ENCODE assay signal across 12 mouse cellular contexts in the genomic region with DNA sequence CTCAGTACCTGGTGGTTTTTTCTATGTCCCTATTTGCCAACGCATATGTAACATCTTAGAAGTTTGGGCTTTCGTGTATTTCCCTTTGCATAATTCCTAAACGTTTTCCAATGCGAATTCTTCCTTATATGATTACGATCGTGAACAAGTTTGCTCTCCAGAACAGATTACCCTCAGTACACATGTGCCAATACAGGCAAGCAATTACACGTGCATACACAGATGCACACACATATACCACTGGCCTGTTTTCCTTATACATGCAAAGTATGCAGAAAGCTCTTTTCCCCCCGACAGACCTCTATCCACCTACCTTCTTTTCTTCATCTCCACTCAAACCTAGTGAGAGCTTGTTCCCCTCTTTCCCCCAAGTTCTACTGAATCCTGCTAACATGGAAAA.
DNase-seq lines count a peak whose midpoint lies in the region; ATAC-seq lines count a peak whose summit lies in the region.
"Had no signal": no experiment of that assay in that cellular context is flagged by ENCODE, and none has a peak within 500 bp of the region (broad histone marks: within the 10 kb centered on the region; RNA-seq: fewer than 3 reads in every experiment).

No protein-coding gene starts in this region.

- no peaks in the 10 kb centered on the region for H3K4me1 ChIP-seq in forebrain, embryonic 16.5 days (replicated peaks; ENCODE audit: control insufficient read depth, insufficient read depth, low read length)
- no peaks in the 10 kb centered on the region for H3K4me1 ChIP-seq in forebrain, embryonic 14.5 days (ENCODE audit: control insufficient read depth, insufficient read depth, low read length)
- H3K4me1 ChIP-seq in neural tube, embryonic 13.5 days (replicated peaks) = no peaks in the 10 kb centered on the region
- 0 out of 2 replicates have a peak, but pooled peaks cover 7% of the 10 kb centered on the region for H3K4me1 ChIP-seq in neural tube, embryonic 15.5 days
- peaks cover 16% of the 10 kb centered on the region for H3K4me1 ChIP-seq in limb, embryonic 10.5 days
- H3K4me1 ChIP-seq: forebrain, embryonic 12.5 days; heart, embryonic 10.5 days; heart, embryonic 13.5 days had no signal

- 84% methylated on average over 8 of the region's 8 CpGs for WGBS in forebrain, embryonic 16.5 days
- WGBS in forebrain, embryonic 14.5 days = 86% methylated on average over 8 of the region's 8 CpGs
- WGBS in neural tube, embryonic 13.5 days = 78% methylated on average over 8 of the region's 8 CpGs
- 83% methylated on average over 8 of the region's 8 CpGs for WGBS in neural tube, embryonic 15.5 days
- 81% methylated on average over 8 of the region's 8 CpGs for WGBS in limb, embryonic 10.5 days

- 0 out of 2 replicates have a peak, but pooled peaks cover 2% of the 10 kb centered on the region for H3K9me3 ChIP-seq in forebrain, embryonic 16.5 days (ENCODE audit: control insufficient read depth, low read length)
- no peaks in the 10 kb centered on the region for H3K9me3 ChIP-seq in forebrain, embryonic 14.5 days (replicated peaks; ENCODE audit: control insufficient read depth, low read length)
- H3K9me3 ChIP-seq in neural tube, embryonic 13.5 days = no peaks in the 10 kb centered on the region
- no peaks in the 10 kb centered on the region for H3K9me3 ChIP-seq in neural tube, embryonic 15.5 days (replicated peaks)
- no peaks in the 10 kb centered on the region for H3K9me3 ChIP-seq in limb, embryonic 10.5 days (replicated peaks)
- H3K9me3 ChIP-seq: forebrain, embryonic 12.5 days; heart, embryonic 10.5 days had no signal

- no peak overlapping the region for H3K4me2 ChIP-seq in forebrain, embryonic 16.5 days (ENCODE audit: low read length)
- no peak overlapping the region for H3K4me2 ChIP-seq in forebrain, embryonic 14.5 days (ENCODE audit: low read length)
- no peak overlapping the region for H3K4me2 ChIP-seq in neural tube, embryonic 13.5 days
- H3K4me2 ChIP-seq in neural tube, embryonic 15.5 days = no peak overlapping the region
- H3K4me2 ChIP-seq: forebrain, embryonic 12.5 days; heart, embryonic 13.5 days; hindbrain, embryonic 14.5 days had no signal

- no peak for DNase-seq in forebrain, embryonic 14.5 days (ENCODE audit: low spot score)
- no peak for DNase-seq in limb, embryonic 10.5 days (ENCODE audit: low spot score)
- DNase-seq in left cerebral cortex, adult 8-10 months (ENCODE audit: low spot score in 2 of 2) = no peak

- H3K4me3 ChIP-seq in forebrain, embryonic 16.5 days (replicated peaks; ENCODE audit: low read length) = no peak overlapping the region
- no peak overlapping the region for H3K4me3 ChIP-seq in forebrain, embryonic 14.5 days (ENCODE audit: low read depth, low read length)
- H3K4me3 ChIP-seq in neural tube, embryonic 13.5 days = no peak overlapping the region
- H3K4me3 ChIP-seq in neural tube, embryonic 15.5 days (replicated peaks) = no peak overlapping the region
- no peak overlapping the region for H3K4me3 ChIP-seq in limb, embryonic 10.5 days
- H3K4me3 ChIP-seq: forebrain, embryonic 12.5 days; heart, adult 2 months; heart, embryonic 10.5 days; heart, embryonic 13.5 days had no signal

- H3K27ac ChIP-seq in forebrain, embryonic 16.5 days (ENCODE audit: low read length) = no peak overlapping the region
- H3K27ac ChIP-seq in forebrain, embryonic 14.5 days (ENCODE audit: low read depth, low read length) = no peak overlapping the region
- H3K27ac ChIP-seq in neural tube, embryonic 13.5 days (replicated peaks) = no peak overlapping the region
- H3K27ac ChIP-seq in neural tube, embryonic 15.5 days (replicated peaks) = no peak overlapping the region
- peak overlapping the region; percentile 60; the same call in 1 of the 2 replicates for H3K27ac ChIP-seq in limb, embryonic 10.5 days
- H3K27ac ChIP-seq: forebrain, embryonic 12.5 days; heart, adult 2 months; heart, embryonic 10.5 days; heart, embryonic 13.5 days; hindbrain, embryonic 14.5 days; hindbrain, postnatal 0 days had no signal

- no peaks in the 10 kb centered on the region for H3K36me3 ChIP-seq in forebrain, embryonic 16.5 days (ENCODE audit: control insufficient read depth, insufficient read depth)
- no peaks in the 10 kb centered on the region for H3K36me3 ChIP-seq in forebrain, embryonic 14.5 days (ENCODE audit: control insufficient read depth, insufficient read depth, low read length)
- H3K36me3 ChIP-seq in neural tube, embryonic 13.5 days = no peaks in the 10 kb centered on the region
- no peaks in the 10 kb centered on the region for H3K36me3 ChIP-seq in neural tube, embryonic 15.5 days
- no peaks in the 10 kb centered on the region for H3K36me3 ChIP-seq in limb, embryonic 10.5 days
- H3K36me3 ChIP-seq: forebrain, embryonic 12.5 days; heart, embryonic 10.5 days; heart, embryonic 13.5 days had no signal

- H3K9ac ChIP-seq in forebrain, embryonic 16.5 days (replicated peaks; ENCODE audit: low read depth, low read length) = no peak overlapping the region
- H3K9ac ChIP-seq in forebrain, embryonic 14.5 days (ENCODE audit: low read length) = no peak overlapping the region
- no peak overlapping the region for H3K9ac ChIP-seq in neural tube, embryonic 13.5 days
- no peak overlapping the region for H3K9ac ChIP-seq in neural tube, embryonic 15.5 days (replicated peaks)
- H3K9ac ChIP-seq: forebrain, embryonic 12.5 days; heart, embryonic 13.5 days; hindbrain, embryonic 14.5 days had no signal

- H3K27me3 ChIP-seq in forebrain, embryonic 16.5 days (replicated peaks; ENCODE audit: control insufficient read depth, insufficient read depth, low read length) = no peaks in the 10 kb centered on the region
- H3K27me3 ChIP-seq in forebrain, embryonic 14.5 days (replicated peaks; ENCODE audit: control insufficient read depth, insufficient read depth, low read length) = no peaks in the 10 kb centered on the region
- no peaks in the 10 kb centered on the region for H3K27me3 ChIP-seq in neural tube, embryonic 13.5 days
- H3K27me3 ChIP-seq in neural tube, embryonic 15.5 days (replicated peaks) = no peaks in the 10 kb centered on the region
- H3K27me3 ChIP-seq in limb, embryonic 10.5 days (ENCODE audit: low read depth, poor library complexity, severe bottlenecking) = no peaks in the 10 kb centered on the region
- H3K27me3 ChIP-seq: forebrain, embryonic 12.5 days; heart, embryonic 13.5 days had no signal

- peak; percentile 21; the same call in 1 of the 2 replicates for ATAC-seq in forebrain, embryonic 16.5 days
- no peak for ATAC-seq in forebrain, embryonic 14.5 days
- 0 out of 2 replicates have a peak, but pooled peaks have one; percentile 10 for ATAC-seq in neural tube, embryonic 13.5 days (ENCODE audit: low read depth)
- no peak for ATAC-seq in neural tube, embryonic 15.5 days (ENCODE audit: low FRiP score)

Comparison
In these comparisons a context has a peak if more than half of its experiments do, and no peak if none do; other contexts are left out.
1. ATAC-seq: peak in forebrain, embryonic 16.5 days (single experiment) and neural tube, embryonic 13.5 days (single experiment); none in forebrain, embryonic 14.5 days (single experiment) and neural tube, embryonic 15.5 days (single experiment).